Mouse (Mus musculus) lung, postnatal 0 days (tissue): ENCODE results near the gene Lsm4. TPM values are rescaled to one million over a fixed set of nuclear protein-coding genes. Genes with fewer than 3 reads are reported as not detected.
A peak's percentile ranks its signal among the peaks of the same experiment; 100 is the strongest.

ENCODE experiments used
- ATAC-seq: fragments of 200-750 bp; cut with Nextera tagmentation; 2 replicates; pipeline ENCODE4 v1.8.0; 2017; ENCODE audit warnings: moderate library complexity
- DNase-seq: peaks from one replicate; pipeline ENCODE4 v3.0.0-alpha.2; 2016; ENCODE audit warnings: low spot score
- H3K27ac ChIP-seq: fragments of 300-500 bp; sonication (generic); 2 replicates; pipeline ENCODE4 v1.5.1; 2014; ENCODE audit warnings: antibody characterized with exemption, mild to moderate bottlenecking, low read length, mixed read lengths
- H3K27me3 ChIP-seq: fragments of 300-500 bp; sonication (generic); replicated peaks from 2 replicates; pipeline ENCODE4 v1.6.1; 2014; ENCODE audit warnings: low read length, mixed read lengths; ENCODE audit not compliant: insufficient read depth
- H3K36me3 ChIP-seq: fragments of 300-500 bp; sonication (generic); 2 replicates; pipeline ENCODE4 v1.6.1; 2014; ENCODE audit warnings: low read length, mixed read lengths; ENCODE audit not compliant: insufficient read depth
- H3K4me1 ChIP-seq: fragments of 300-500 bp; sonication (generic); 2 replicates; pipeline ENCODE4 v1.6.1; 2014; ENCODE audit warnings: antibody characterized with exemption, low read depth, low read length, mixed read lengths; ENCODE audit not compliant: insufficient read depth
- H3K4me2 ChIP-seq: fragments of 300-500 bp; sonication (generic); replicated peaks from 2 replicates; pipeline ENCODE4 v1.6.1; 2014; ENCODE audit warnings: low read depth, mild to moderate bottlenecking, low read length, moderate library complexity, mixed read lengths
- H3K4me3 ChIP-seq: fragments of 300-500 bp; sonication (generic); 2 replicates; pipeline ENCODE4 v1.5.1; 2014; ENCODE audit warnings: low read depth, low read length
- H3K9ac ChIP-seq: fragments of 300-500 bp; sonication (generic); replicated peaks from 2 replicates; pipeline ENCODE4 v1.6.1; 2014; ENCODE audit warnings: low read depth, mild to moderate bottlenecking
- H3K9me3 ChIP-seq: fragments of 300-500 bp; sonication (generic); 2 replicates; pipeline ENCODE4 v1.6.1; 2016; ENCODE audit warnings: low read length, mixed read lengths
- CTCF ChIP-seq: IDR thresholded peaks from 2 replicates; pipeline ENCODE4 v1.5.1; 2016; ENCODE audit warnings: antibody characterized with exemption, mild to moderate bottlenecking
- EP300 ChIP-seq: IDR thresholded peaks from 2 replicates; pipeline ENCODE4 v1.6.1; 2016; ENCODE audit warnings: antibody characterized with exemption, mild to moderate bottlenecking, control low read depth
- whole genome bisulfite sequencing: fragments of 180-500 bp; shearing (Covaris S2); extraction: QIAGEN DNeasy Blood & Tissue Kit; methylation state at CpG from one replicate; pipeline ENCODE4 v1.1.7; 2014; 5-methylcytosine and 5-hydroxymethylcytosine counted together
- polyA plus RNA-seq: library from polyadenylated mRNA; unstranded; fragments of >200 nt; fragmentation: Nextera tagmentation; extraction: Ambion mirVana; gene quantifications from 2 replicates; pipeline ENCODE4 v1.2.1, GENCODE M21; 2015

Gene Lsm4
- polyA plus RNA-seq, 1 experiment from 2014 or later, result 104 TPM

DNA sequence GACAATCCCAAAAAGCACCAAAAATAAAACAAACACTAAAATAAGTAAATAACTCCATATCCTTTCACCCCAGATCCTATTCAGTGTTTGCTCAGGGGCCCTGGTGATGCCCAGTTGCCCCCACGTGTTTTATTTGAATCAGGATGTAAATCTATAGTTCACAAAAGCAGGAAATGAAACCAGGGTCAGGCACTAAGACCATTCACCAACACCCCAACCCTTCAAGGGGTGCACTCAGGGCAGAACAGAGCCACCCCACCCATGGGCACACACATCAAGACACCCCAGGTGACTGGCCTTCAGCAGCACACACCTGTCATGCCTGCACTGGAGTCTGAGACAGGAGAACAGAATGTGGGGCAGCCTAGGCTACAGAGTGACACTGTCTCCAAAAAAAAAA, 18.9 kb upstream of the Lsm4 start:
- WGBS, result 48% methylated on average over 1 of the region's 1 CpGs
- Histone ChIP-seq H3K9me3 (no peaks in the 10 kb centered on the region), H3K27me3 (no peaks in the 10 kb centered on the region), H3K36me3 (peaks cover 29% of the 10 kb centered on the region), H3K4me2 (no peak overlapping the region), H3K4me3 (no peak overlapping the region), H3K27ac (no peak overlapping the region), H3K9ac (no peak overlapping the region), H3K4me1 (peaks cover 18% of the 10 kb centered on the region; the same call in 1 of the 2 replicates)
- ATAC-seq (no peak), DNase-seq (no peak)
- TF ChIP-seq EP300 (no peak), CTCF (no peak)

- 68% methylated on average over 2 of the region's 2 CpGs for WGBS
- Histone ChIP-seq H3K36me3 (peaks cover 23% of the 10 kb centered on the region), H3K9me3 (no peaks in the 10 kb centered on the region), H3K27ac (no peak overlapping the region), H3K9ac (no peak overlapping the region), H3K4me1 (peaks cover 13% of the 10 kb centered on the region; the same call in 1 of the 2 replicates), H3K27me3 (no peaks in the 10 kb centered on the region), H3K4me3 (no peak overlapping the region), H3K4me2 (no peak overlapping the region)
- DNase-seq (no peak), ATAC-seq (no peak)
- TF ChIP-seq EP300, result no peak
- TF ChIP-seq CTCF, result no peak
Observed at GRCm38 (mm10) chr8:70655469-70655868, 17.6 kb upstream of the Lsm4 start.

- ATAC-seq (no peak), DNase-seq (no peak)
- Histone ChIP-seq H3K9me3 (no peaks in the 10 kb centered on the region), H3K4me1 (peaks cover 13% of the 10 kb centered on the region; the same call in 1 of the 2 replicates), H3K9ac (no peak overlapping the region), H3K4me2 (no peak overlapping the region), H3K4me3 (no peak overlapping the region), H3K36me3 (peaks cover 21% of the 10 kb centered on the region), H3K27me3 (no peaks in the 10 kb centered on the region), H3K27ac (no peak overlapping the region)
- 78% methylated on average over 13 of the region's 13 CpGs for WGBS
- TF ChIP-seq CTCF (no peak), EP300 (no peak)
Observed at GRCm38 (mm10) chr8:70656193-70656790, 16.8 kb upstream of the Lsm4 start.

- Histone ChIP-seq H3K27me3 (no peaks in the 10 kb centered on the region), H3K36me3 (peaks cover 12% of the 10 kb centered on the region; the same call in 1 of the 2 replicates), H3K9me3 (no peaks in the 10 kb centered on the region), H3K4me3 (no peak overlapping the region), H3K27ac (no peak overlapping the region), H3K4me1 (peaks cover 13% of the 10 kb centered on the region; the same call in 1 of the 2 replicates), H3K4me2 (no peak overlapping the region), H3K9ac (no peak overlapping the region)
- ATAC-seq (no peak), DNase-seq (no peak)
- 95% methylated on average over 3 of the region's 3 CpGs for WGBS
- no peak for TF ChIP-seq EP300
- TF ChIP-seq CTCF, result no peak
Observed at GRCm38 (mm10) chr8:70657214-70657613, 15.8 kb upstream of the Lsm4 start.

GRCm38 (mm10) chr8:70657739-70658138, 15.3 kb upstream of the Lsm4 start:
- Histone ChIP-seq H3K27me3 (no peaks in the 10 kb centered on the region), H3K27ac (no peak overlapping the region), H3K4me1 (peaks cover 13% of the 10 kb centered on the region; the same call in 1 of the 2 replicates), H3K4me3 (no peak overlapping the region), H3K9me3 (no peaks in the 10 kb centered on the region), H3K4me2 (no peak overlapping the region), H3K9ac (no peak overlapping the region), H3K36me3 (peaks cover 9% of the 10 kb centered on the region; the same call in 1 of the 2 replicates)
- WGBS, result 92% methylated on average over 2 of the region's 2 CpGs
- DNase-seq (no peak), ATAC-seq (no peak)
- no peak for TF ChIP-seq EP300

- Histone ChIP-seq H3K4me2 (peak overlapping the region; percentile 81), H3K9ac (peak overlapping the region; percentile 68), H3K27ac (peak overlapping the region; percentile 79), H3K36me3 (peaks cover 9% of the 10 kb centered on the region; the same call in 1 of the 2 replicates), H3K9me3 (no peaks in the 10 kb centered on the region), H3K4me1 (peaks cover 13% of the 10 kb centered on the region; the same call in 1 of the 2 replicates), H3K27me3 (no peaks in the 10 kb centered on the region), H3K4me3 (peak overlapping the region; percentile 68)
- TF ChIP-seq CTCF (no peak), EP300 (no peak)
- 2% methylated on average over 31 of the region's 31 CpGs for WGBS
- DNase-seq, result no peak
- ATAC-seq, result peak; percentile 59
Observed at GRCm38 (mm10) chr8:70658897-70659603, 14.0 kb upstream of the Lsm4 start.
